Mouse (Mus musculus) 3T3-L1 (cell line): ENCODE data around the gene Zfp488.
A peak's percentile ranks its signal among the peaks of the same experiment; 100 is the strongest.

Source experiments
- DNase-seq: peaks from one replicate; pipeline ENCODE4 v3.0.0-alpha.2; 2015; ENCODE audit warnings: low read depth, low spot score

Gene Zfp488

GRCm38 (mm10) chr14:33978604-33979059 lies at the start of gene Zfp488:
TSS of gene Zfp488 (minus strand) at chr14:33978764.
- no peak for DNase-seq

GRCm38 (mm10) chr14:34026710-34027109 lies 48.1 kb upstream of the Zfp488 start:
- no peak for DNase-seq

- DNase-seq: no peak
These were observed 38.4 kb upstream of the Zfp488 start for GRCm38 (mm10) chr14:34016938-34017337.

GRCm38 (mm10) chr14:34016381-34016780 lies 37.8 kb upstream of the Zfp488 start, which contains the start of gene Gm5460:
TSS of gene Gm5460 (plus strand) at chr14:34016758.
- no peak for DNase-seq

GRCm38 (mm10) chr14:34015063-34015462 lies 36.5 kb upstream of the Zfp488 start, which contains the start of gene Gm30083:
TSS of gene Gm30083 (minus strand) at chr14:34015182.
- DNase-seq: no peak

- no peak for DNase-seq
These were observed 23.8 kb upstream of the Zfp488 start for GRCm38 (mm10) chr14:34002358-34002757.

- DNase-seq: peak; percentile 5
These were observed 22.9 kb upstream of the Zfp488 start for GRCm38 (mm10) chr14:34001445-34001844.

- no peak for DNase-seq
These were observed 21.5 kb upstream of the Zfp488 start for GRCm38 (mm10) chr14:34000076-34000475.

- DNase-seq: no peak
These were observed 18.9 kb upstream of the Zfp488 start for GRCm38 (mm10) chr14:33997427-33997826.

GRCm38 (mm10) chr14:33993521-33994289 lies 15.1 kb upstream of the Zfp488 start:
- DNase-seq: no peak

- DNase-seq: no peak
These were observed 14.5 kb upstream of the Zfp488 start for GRCm38 (mm10) chr14:33993051-33993450.

GRCm38 (mm10) chr14:33991971-33992370 lies 13.4 kb upstream of the Zfp488 start:
- DNase-seq: no peak

- no peak for DNase-seq
These were observed 10.6 kb upstream of the Zfp488 start for GRCm38 (mm10) chr14:33989201-33989600.

GRCm38 (mm10) chr14:33977748-33978147 lies 816 bp downstream of the Zfp488 start:
- DNase-seq: no peak

GRCm38 (mm10) chr14:33974752-33975151 lies 3.8 kb downstream of the Zfp488 start:
- no peak for DNase-seq

- DNase-seq: no peak
These were observed 5.9 kb downstream of the Zfp488 start for GRCm38 (mm10) chr14:33972679-33973078.

- DNase-seq: no peak
These were observed 12.9 kb downstream of the Zfp488 start for GRCm38 (mm10) chr14:33965675-33966074.

GRCm38 (mm10) chr14:33959341-33959740 lies 19.2 kb downstream of the Zfp488 start:
- DNase-seq: peak; percentile 70

GRCm38 (mm10) chr14:33958841-33959240 lies 19.7 kb downstream of the Zfp488 start:
- DNase-seq: no peak

- DNase-seq: no peak
These were observed 20.4 kb downstream of the Zfp488 start for GRCm38 (mm10) chr14:33958186-33958585.

- DNase-seq: no peak
These were observed 22.5 kb downstream of the Zfp488 start for GRCm38 (mm10) chr14:33956055-33956454.

- no peak for DNase-seq
These were observed 24.8 kb downstream of the Zfp488 start, which contains the start of gene Rbp3 for GRCm38 (mm10) chr14:33953761-33954160. TSS of gene Rbp3 (plus strand) at chr14:33954003.
